Mouse (Mus musculus) lung, adult 2 months (tissue): ENCODE data around the gene Calm4. TPM values are rescaled to one million over a fixed set of nuclear protein-coding genes. Genes with fewer than 3 reads are reported as not detected.

Experiments used
- DNase-seq: peaks from one replicate; pipeline ENCODE4 v3.0.0; 2022
- H3K4me1 ChIP-seq: fragments of 200-500 bp; 2 replicates; pipeline ENCODE4 v1.6.1; 2011; ENCODE audit warnings: low read length; ENCODE audit not compliant: control insufficient read depth, insufficient read depth
- H3K4me3 ChIP-seq: fragments of 200-500 bp; replicated peaks from 2 replicates; pipeline ENCODE3; 2011; ENCODE audit warnings: low read depth, mild to moderate bottlenecking, control low read depth, low read length; ENCODE audit errors: extremely low read depth
- CTCF ChIP-seq: fragments of 200-500 bp; IDR thresholded peaks from 2 replicates; pipeline ENCODE4 v1.5.1; 2011; ENCODE audit warnings: mild to moderate bottlenecking, low read length, control low read depth; ENCODE audit not compliant: insufficient read depth
- POLR2A ChIP-seq: fragments of 200-500 bp; IDR thresholded peaks from 2 replicates; pipeline ENCODE4 v1.6.1; 2011; ENCODE audit warnings: low read depth, mild to moderate bottlenecking, control low read depth, low read length, borderline replicate concordance; ENCODE audit errors: extremely low read depth
- WGBS: fragments of 180-500 bp; shearing (Covaris S2); methylation state at CpG from one replicate; pipeline ENCODE4 v1.1.7; 2018; 5-methylcytosine and 5-hydroxymethylcytosine counted together
- polyA plus RNA-seq: library from polyadenylated mRNA; depleted of rRNA; stranded (reverse); fragments of >200 nt; gene quantifications from 2 replicates; pipeline ENCODE4 v1.2.3, GENCODE M21; 2012

The Calm4 gene
- polyA plus RNA-seq, 1 experiment = 56.0 TPM

- no peak for TF ChIP-seq CTCF
- no peak for TF ChIP-seq POLR2A
- Histone ChIP-seq H3K4me3 (no peak overlapping the region), H3K4me1 (no peaks in the 10 kb centered on the region)
- DNase-seq = no peak
- 84% methylated on average over 1 of the region's 1 CpGs for WGBS
Observed at GRCm38 (mm10) chr13:3856252-3856651, 18.7 kb downstream of the Calm4 start.

- no peak for DNase-seq
- WGBS = 92% methylated on average over 8 of the region's 8 CpGs
- no peak for TF ChIP-seq CTCF
- no peak for TF ChIP-seq POLR2A
- Histone ChIP-seq H3K4me3 (no peak overlapping the region), H3K4me1 (no peaks in the 10 kb centered on the region)
Observed at GRCm38 (mm10) chr13:3861251-3861650, 23.7 kb downstream of the Calm4 start.

DNA sequence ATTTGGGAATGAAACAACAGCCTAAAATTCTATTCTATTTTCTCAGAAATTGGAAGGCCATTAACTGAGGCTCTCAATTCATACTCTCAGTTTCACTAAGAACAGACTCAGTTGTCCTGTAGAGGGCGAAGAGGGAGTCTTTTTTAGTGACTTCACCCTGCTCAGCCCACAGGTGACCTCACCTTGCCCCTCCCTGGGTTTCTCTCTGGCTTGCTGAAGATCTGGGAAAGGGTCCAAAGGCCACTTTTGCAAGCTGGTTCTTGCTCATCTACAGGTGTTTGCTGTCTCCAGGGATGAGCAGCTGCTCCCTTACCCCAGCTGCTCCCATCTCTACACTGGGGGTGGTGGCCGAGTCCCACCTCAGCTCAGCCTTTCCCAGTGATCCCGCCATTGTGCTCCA lies 24.8 kb downstream of the Calm4 start:
- no peak for DNase-seq
- Histone ChIP-seq H3K4me3 (no peak overlapping the region), H3K4me1 (no peaks in the 10 kb centered on the region)
- 82% methylated on average over 3 of the region's 3 CpGs for WGBS
- no peak for TF ChIP-seq POLR2A
- no peak for TF ChIP-seq CTCF

- DNase-seq = no peak
- WGBS = 89% methylated on average over 10 of the region's 10 CpGs
Observed at GRCm38 (mm10) chr13:3862922-3863580, 25.5 kb downstream of the Calm4 start.

GRCm38 (mm10) chr13:3865648-3866354 lies 28.2 kb downstream of the Calm4 start:
- TF ChIP-seq CTCF (no peak), POLR2A (no peak)
- Histone ChIP-seq H3K4me1 (no peaks in the 10 kb centered on the region), H3K4me3 (no peak overlapping the region)
- WGBS = 70% methylated on average over 14 of the region's 14 CpGs
- DNase-seq = no peak

More at GRCm38 (mm10) chr13:3862922-3863580, 25.5 kb downstream of the Calm4 start:
- TF ChIP-seq CTCF (no peak), POLR2A (no peak)
- H3K4me1 ChIP-seq = no peaks in the 10 kb centered on the region
- H3K4me3 ChIP-seq = no peak overlapping the region

DNA sequence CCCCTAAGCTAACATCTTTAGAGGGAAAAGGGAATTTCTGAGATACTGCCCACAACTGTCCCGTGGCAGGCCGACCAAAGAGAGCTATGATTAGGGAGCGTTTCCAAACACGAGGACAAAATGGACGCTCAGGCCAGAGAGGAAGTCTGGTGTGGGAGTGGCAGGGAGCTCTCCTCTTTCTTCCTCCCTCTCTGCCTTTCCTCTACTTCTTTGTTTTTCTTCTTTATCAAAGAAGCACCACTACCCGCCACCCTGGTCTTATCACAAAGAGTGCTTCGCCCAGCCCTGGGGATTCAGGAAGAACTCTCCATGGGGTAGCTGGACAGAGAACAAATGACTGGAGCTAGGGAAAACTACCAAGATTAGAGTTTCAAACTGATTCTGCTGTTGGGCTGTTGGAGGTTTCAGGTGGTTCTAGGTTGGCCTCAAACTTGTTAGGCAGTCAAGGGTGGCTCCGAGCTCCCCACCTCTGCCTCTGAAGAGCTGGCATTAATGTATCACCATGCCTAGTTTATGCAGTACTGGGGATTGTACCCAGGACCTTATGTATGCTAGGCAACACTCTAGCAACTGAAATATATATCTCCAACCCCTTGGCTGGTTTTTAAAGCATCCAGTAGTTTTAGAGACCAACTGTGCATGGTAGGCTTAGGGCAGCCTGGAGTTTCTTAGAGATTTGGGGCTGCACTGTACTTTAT lies 28.9 kb downstream of the Calm4 start:
- WGBS = 65% methylated on average over 8 of the region's 8 CpGs
- H3K4me3 ChIP-seq = no peak overlapping the region
- no peak for DNase-seq
- TF ChIP-seq CTCF = no peak
- TF ChIP-seq POLR2A = no peak
- H3K4me1 ChIP-seq = no peaks in the 10 kb centered on the region

DNA sequence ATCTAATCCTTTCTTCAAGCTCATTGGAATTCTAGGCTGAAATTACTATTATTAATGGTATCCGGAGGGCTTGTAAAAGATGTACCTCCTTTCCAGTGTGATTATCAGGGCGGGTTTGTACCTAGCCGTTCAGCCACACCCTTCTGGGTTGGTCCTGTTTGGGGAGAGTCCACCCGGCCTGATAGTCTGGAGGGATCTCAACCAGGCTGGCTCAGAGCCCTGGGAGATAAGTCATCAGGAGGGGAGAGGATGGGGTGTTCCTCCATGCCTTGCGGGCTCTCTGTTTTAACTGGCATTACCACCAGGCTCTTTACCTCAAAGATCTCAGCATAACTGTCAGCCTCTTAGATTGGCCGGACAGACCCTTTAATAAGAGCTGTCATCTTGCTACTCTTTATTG lies 29.6 kb downstream of the Calm4 start:
- Histone ChIP-seq H3K4me3 (no peak overlapping the region), H3K4me1 (no peaks in the 10 kb centered on the region)
- no peak for TF ChIP-seq POLR2A
- TF ChIP-seq CTCF = no peak
- 87% methylated on average over 6 of the region's 6 CpGs for WGBS
- no peak for DNase-seq

- no peaks in the 10 kb centered on the region for H3K4me1 ChIP-seq
- DNase-seq = no peak
- no peak overlapping the region for H3K4me3 ChIP-seq
- TF ChIP-seq POLR2A (no peak), CTCF (no peak)
Observed at GRCm38 (mm10) chr13:3869901-3870300, 32.3 kb downstream of the Calm4 start.

DNA sequence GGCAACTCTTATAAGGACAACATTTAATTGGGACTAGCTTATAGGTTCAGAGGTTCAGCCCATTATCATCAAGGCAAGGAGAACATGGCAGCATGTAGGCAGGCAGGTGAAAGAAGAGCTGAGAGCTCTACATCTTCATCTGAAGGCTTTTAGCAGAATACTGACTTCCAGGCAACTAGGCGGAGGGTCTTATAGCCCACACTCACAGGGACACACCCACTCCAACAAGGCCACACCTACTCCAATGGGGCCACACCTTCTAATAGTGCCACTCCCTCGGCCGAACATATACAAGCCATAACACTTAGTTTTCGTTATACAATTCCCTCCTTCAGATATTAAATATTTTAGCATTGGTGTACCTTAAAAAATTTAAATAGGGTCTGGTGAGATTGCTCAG lies 35.3 kb downstream of the Calm4 start:
- Histone ChIP-seq H3K4me1 (no peaks in the 10 kb centered on the region), H3K4me3 (no peak overlapping the region)
- WGBS = 97% methylated on average over 4 of the region's 4 CpGs
- no peak for DNase-seq
- TF ChIP-seq POLR2A (no peak), CTCF (no peak)

DNA sequence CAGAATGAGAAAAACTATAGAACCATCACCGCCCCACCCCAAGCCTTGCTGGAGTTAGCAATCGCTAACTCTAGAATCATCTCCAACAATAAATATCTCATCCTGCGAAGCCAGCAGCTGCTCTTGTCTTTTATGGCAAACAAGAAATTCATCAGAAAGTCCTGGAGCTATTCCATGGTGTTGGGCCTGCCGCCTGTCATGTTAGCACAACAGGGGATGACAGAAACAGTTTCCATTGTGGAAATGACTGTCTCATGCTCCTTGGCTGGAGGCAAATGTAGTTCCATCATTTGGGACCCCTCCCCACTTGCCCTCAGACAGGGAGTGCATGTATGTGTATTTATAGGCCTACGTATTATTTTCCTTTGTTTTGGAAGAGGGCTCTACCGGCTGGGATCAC lies 38.9 kb downstream of the Calm4 start:
- no peak for DNase-seq
- WGBS = 74% methylated on average over 6 of the region's 6 CpGs
- no peak for TF ChIP-seq CTCF
- Histone ChIP-seq H3K4me3 (no peak overlapping the region), H3K4me1 (no peaks in the 10 kb centered on the region)
